Mouse (Mus musculus): ENCODE measurements around the gene Mettl7b. TPM values are rescaled to one million over a fixed set of nuclear protein-coding genes. Genes with fewer than 3 reads are reported as not detected.

Gene Mettl7b
- polyA plus RNA-seq (2014; fragmentation: Illumina TruSeq; extraction: RNeasy Lipid Tissue Mini Kit (QIAGEN cat#74804); ENCODE audit: low read depth, low replicate concordance), result 20.4 TPM

GRCm38 (mm10) chr10:128960590-128961584 is at the start of gene Mettl7b:
Gene Mettl7b (minus strand): TSS chr10:128960988.

DNA sequence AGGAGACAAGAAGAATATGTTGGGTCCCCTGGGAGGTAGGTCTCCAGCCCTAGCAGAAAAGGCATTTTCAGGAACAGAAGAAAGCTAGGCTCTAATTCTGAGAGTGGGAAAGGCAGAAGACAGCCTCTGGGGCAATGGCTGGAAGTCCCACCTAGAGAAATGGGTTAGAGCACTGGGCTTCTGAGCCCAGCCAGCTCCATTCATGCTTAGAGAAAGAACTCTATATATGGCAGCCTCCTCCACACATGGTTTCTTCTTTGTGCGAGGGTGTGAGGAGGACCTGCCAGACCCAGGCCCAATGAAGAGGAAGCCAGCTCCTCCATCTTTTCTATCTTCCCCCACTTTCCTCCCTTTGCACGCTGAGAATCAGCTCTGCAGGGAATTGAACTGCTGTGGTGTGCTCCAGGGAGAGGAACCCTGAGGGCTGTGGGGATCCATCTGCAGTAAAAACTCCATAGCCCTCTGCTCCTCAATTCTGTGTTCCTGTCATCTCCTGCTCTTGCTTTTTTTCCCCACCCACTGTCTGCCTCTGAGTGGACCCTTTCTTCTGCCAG is 49.6 kb upstream of the Mettl7b start, which contains the start of gene Olfr763:
Gene Olfr763 (plus strand): TSS at position 504 of the 554 bp plus-strand sequence.

GRCm38 (mm10) chr10:128989131-128989530 is 28.3 kb upstream of the Mettl7b start, which contains the start of gene Olfr9:
Gene Olfr9 (plus strand): TSS chr10:128989431.

DNA sequence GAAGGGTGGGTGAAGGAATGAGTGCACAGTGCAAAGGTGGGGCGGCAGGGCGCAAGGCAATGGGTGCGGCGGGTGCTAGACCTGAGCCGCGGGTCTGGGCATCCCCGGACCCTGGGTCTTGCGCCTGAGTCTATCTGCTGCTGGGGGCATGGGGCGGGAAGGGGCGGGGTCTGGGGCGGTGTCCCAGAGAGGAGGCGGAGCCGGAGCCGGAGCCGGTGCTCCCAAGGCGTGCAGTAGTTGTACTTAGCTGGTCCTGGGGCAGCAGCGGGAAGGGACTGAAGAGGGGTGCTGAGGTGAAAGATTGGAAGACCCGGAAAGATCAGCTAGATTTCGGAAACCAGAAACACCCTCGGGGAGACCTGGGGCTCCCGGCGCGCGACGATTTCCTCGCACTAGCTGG is 27.2 kb downstream of the Mettl7b start, which contains the start of gene Itga7:
Gene Itga7 (plus strand): TSS at position 245 of the 400 bp plus-strand sequence.

GRCm38 (mm10) chr10:128923935-128924334 is 36.9 kb downstream of the Mettl7b start, which contains the start of gene Bloc1s1:
Gene Bloc1s1 (minus strand): TSS chr10:128924035.

DNA sequence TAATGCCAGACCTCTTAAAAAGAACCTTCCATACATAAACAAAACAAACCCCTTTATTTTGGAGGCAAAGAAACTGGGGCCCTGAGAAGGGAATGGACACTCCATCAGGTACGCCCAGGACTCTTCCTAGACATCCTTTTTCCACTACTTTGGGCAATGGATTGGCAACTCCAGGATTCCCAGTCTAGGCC is 38.1 kb downstream of the Mettl7b start, which contains the start of gene Rdh5:
Gene Rdh5 (minus strand): TSS at position 67 of the 191 bp plus-strand sequence.

Other genes starting within 250 kb of the Mettl7b start
- gene Dgka, start 216.1 kb downstream of the Mettl7b start, polyA plus RNA-seq (2014; fragmentation: Illumina TruSeq; extraction: RNeasy Lipid Tissue Mini Kit (QIAGEN cat#74804); ENCODE audit: low read depth, low replicate concordance), result 76.1 TPM
- 0.95 TPM for gene Pym1, start 213.1 kb downstream of the Mettl7b start, polyA plus RNA-seq (2014; fragmentation: Illumina TruSeq; extraction: RNeasy Lipid Tissue Mini Kit (QIAGEN cat#74804); ENCODE audit: low read depth, low replicate concordance)
- gene Mmp19, start 170.1 kb downstream of the Mettl7b start, polyA plus RNA-seq (2014; fragmentation: Illumina TruSeq; extraction: RNeasy Lipid Tissue Mini Kit (QIAGEN cat#74804); ENCODE audit: low read depth, low replicate concordance), result 7.0 TPM
- 61.1 TPM for gene Dnajc14, start 156.9 kb downstream of the Mettl7b start, polyA plus RNA-seq (2014; fragmentation: Illumina TruSeq; extraction: RNeasy Lipid Tissue Mini Kit (QIAGEN cat#74804); ENCODE audit: low read depth, low replicate concordance)
- gene Tmem198b, start 156.6 kb downstream of the Mettl7b start, polyA plus RNA-seq (2014; fragmentation: Illumina TruSeq; extraction: RNeasy Lipid Tissue Mini Kit (QIAGEN cat#74804); ENCODE audit: low read depth, low replicate concordance), result 8.0 TPM
- gene Sarnp, start 143.7 kb downstream of the Mettl7b start, polyA plus RNA-seq (2014; fragmentation: Illumina TruSeq; extraction: RNeasy Lipid Tissue Mini Kit (QIAGEN cat#74804); ENCODE audit: low read depth, low replicate concordance), result 258 TPM
- gene Ormdl2, start 139.3 kb downstream of the Mettl7b start, polyA plus RNA-seq (2014; fragmentation: Illumina TruSeq; extraction: RNeasy Lipid Tissue Mini Kit (QIAGEN cat#74804); ENCODE audit: low read depth, low replicate concordance), result 259 TPM
- gene Gdf11, start 69.3 kb downstream of the Mettl7b start, polyA plus RNA-seq (2014; fragmentation: Illumina TruSeq; extraction: RNeasy Lipid Tissue Mini Kit (QIAGEN cat#74804); ENCODE audit: low read depth, low replicate concordance), result 2.7 TPM
- 777 TPM for gene Cd63, start 60.0 kb downstream of the Mettl7b start, polyA plus RNA-seq (2014; fragmentation: Illumina TruSeq; extraction: RNeasy Lipid Tissue Mini Kit (QIAGEN cat#74804); ENCODE audit: low read depth, low replicate concordance)
- 3.9 TPM for gene Rdh5, start 38.1 kb downstream of the Mettl7b start, polyA plus RNA-seq (2014; fragmentation: Illumina TruSeq; extraction: RNeasy Lipid Tissue Mini Kit (QIAGEN cat#74804); ENCODE audit: low read depth, low replicate concordance)
- gene Bloc1s1, start 37.0 kb downstream of the Mettl7b start, polyA plus RNA-seq (2014; fragmentation: Illumina TruSeq; extraction: RNeasy Lipid Tissue Mini Kit (QIAGEN cat#74804); ENCODE audit: low read depth, low replicate concordance), result not detected
- gene Itga7, start 27.2 kb downstream of the Mettl7b start, polyA plus RNA-seq (2014; fragmentation: Illumina TruSeq; extraction: RNeasy Lipid Tissue Mini Kit (QIAGEN cat#74804); ENCODE audit: low read depth, low replicate concordance), result 4.2 TPM
- gene Olfr9, start 28.4 kb upstream of the Mettl7b start, polyA plus RNA-seq (2014; fragmentation: Illumina TruSeq; extraction: RNeasy Lipid Tissue Mini Kit (QIAGEN cat#74804); ENCODE audit: low read depth, low replicate concordance), result not detected
- gene Olfr763, start 49.8 kb upstream of the Mettl7b start, polyA plus RNA-seq (2014; fragmentation: Illumina TruSeq; extraction: RNeasy Lipid Tissue Mini Kit (QIAGEN cat#74804); ENCODE audit: low read depth, low replicate concordance), result not detected
- not detected for gene Olfr764-ps1, start 78.9 kb upstream of the Mettl7b start, polyA plus RNA-seq (2014; fragmentation: Illumina TruSeq; extraction: RNeasy Lipid Tissue Mini Kit (QIAGEN cat#74804); ENCODE audit: low read depth, low replicate concordance)
- gene Olfr765, start 89.0 kb upstream of the Mettl7b start, polyA plus RNA-seq (2014; fragmentation: Illumina TruSeq; extraction: RNeasy Lipid Tissue Mini Kit (QIAGEN cat#74804); ENCODE audit: low read depth, low replicate concordance), result not detected
- gene Olfr766-ps1, start 108.0 kb upstream of the Mettl7b start, polyA plus RNA-seq (2014; fragmentation: Illumina TruSeq; extraction: RNeasy Lipid Tissue Mini Kit (QIAGEN cat#74804); ENCODE audit: low read depth, low replicate concordance), result not detected
- not detected for gene Olfr767, start 121.9 kb upstream of the Mettl7b start, polyA plus RNA-seq (2014; fragmentation: Illumina TruSeq; extraction: RNeasy Lipid Tissue Mini Kit (QIAGEN cat#74804); ENCODE audit: low read depth, low replicate concordance)
- gene Olfr768, start 138.4 kb upstream of the Mettl7b start, polyA plus RNA-seq (2014; fragmentation: Illumina TruSeq; extraction: RNeasy Lipid Tissue Mini Kit (QIAGEN cat#74804); ENCODE audit: low read depth, low replicate concordance), result not detected
- gene Olfr769, start 156.9 kb upstream of the Mettl7b start, polyA plus RNA-seq (2014; fragmentation: Illumina TruSeq; extraction: RNeasy Lipid Tissue Mini Kit (QIAGEN cat#74804); ENCODE audit: low read depth, low replicate concordance), result not detected
- gene Olfr770, start 178.0 kb upstream of the Mettl7b start, polyA plus RNA-seq (2014; fragmentation: Illumina TruSeq; extraction: RNeasy Lipid Tissue Mini Kit (QIAGEN cat#74804); ENCODE audit: low read depth, low replicate concordance), result not detected
- gene Olfr771, start 203.8 kb upstream of the Mettl7b start, polyA plus RNA-seq (2014; fragmentation: Illumina TruSeq; extraction: RNeasy Lipid Tissue Mini Kit (QIAGEN cat#74804); ENCODE audit: low read depth, low replicate concordance), result not detected
- not detected for gene Olfr772, start 216.9 kb upstream of the Mettl7b start, polyA plus RNA-seq (2014; fragmentation: Illumina TruSeq; extraction: RNeasy Lipid Tissue Mini Kit (QIAGEN cat#74804); ENCODE audit: low read depth, low replicate concordance)
- not detected for gene Olfr773, start 226.4 kb upstream of the Mettl7b start, polyA plus RNA-seq (2014; fragmentation: Illumina TruSeq; extraction: RNeasy Lipid Tissue Mini Kit (QIAGEN cat#74804); ENCODE audit: low read depth, low replicate concordance)